19 mouse cellular contexts compared by ENCODE assay signal in the genomic region with DNA sequence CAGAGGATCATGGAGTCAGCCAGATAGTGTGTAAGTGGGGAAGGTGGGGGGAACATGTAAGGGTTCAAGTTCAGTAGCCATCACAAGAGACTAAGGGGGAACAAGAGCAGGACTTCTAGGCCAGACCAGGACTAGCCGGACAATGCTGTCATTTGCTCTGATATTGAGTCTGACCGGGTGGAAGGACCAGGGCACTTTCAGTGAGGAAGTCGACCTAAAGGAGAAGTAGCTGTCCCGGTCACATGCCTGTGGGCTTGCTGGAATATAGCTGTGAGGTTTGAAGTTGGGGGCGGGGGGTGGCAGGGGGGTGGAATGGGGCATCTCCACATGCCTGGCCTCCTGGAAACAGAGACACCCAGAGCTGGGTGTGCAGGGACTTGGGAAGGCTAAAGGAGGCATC. TPM values are rescaled to one million over a fixed set of nuclear protein-coding genes. Genes with fewer than 3 reads are reported as not detected.
DNase-seq lines count a peak whose midpoint lies in the region; ATAC-seq lines count a peak whose summit lies in the region.
"Had no signal": no experiment of that assay in that cellular context is flagged by ENCODE, and none has a peak within 500 bp of the region (broad histone marks: within the 10 kb centered on the region; RNA-seq: fewer than 3 reads in every experiment).

No protein-coding gene starts in this region.

- no peak overlapping the region for H3K9ac ChIP-seq in liver, embryonic 15.5 days
- H3K9ac ChIP-seq: forebrain, postnatal 0 days; hindbrain, embryonic 12.5 days; neural tube, embryonic 12.5 days had no signal

- peaks cover 6% of the 10 kb centered on the region for H3K4me1 ChIP-seq in brown adipose tissue, adult 24 weeks (ENCODE audit: control insufficient read depth, insufficient read depth, insufficient read length, low read length)
- peaks cover 48% of the 10 kb centered on the region for H3K4me1 ChIP-seq in liver, embryonic 15.5 days (replicated peaks)

- no peak overlapping the region for H3K4me3 ChIP-seq in brown adipose tissue, adult 24 weeks (ENCODE audit: insufficient read depth, low read depth, low read length)
- H3K4me3 ChIP-seq in liver, embryonic 15.5 days (replicated peaks), result no peak overlapping the region
- H3K4me3 ChIP-seq: embryonic facial prominence, embryonic 12.5 days; neural tube, embryonic 12.5 days had no signal

- H3K27me3 ChIP-seq in liver, embryonic 15.5 days, result no peaks in the 10 kb centered on the region
- H3K27me3 ChIP-seq: embryonic facial prominence, embryonic 12.5 days; hindbrain, embryonic 12.5 days; neural tube, embryonic 12.5 days had no signal

- H3K27ac ChIP-seq in brown adipose tissue, adult 24 weeks (replicated peaks; ENCODE audit: low read depth, low read length), result peak overlapping the region; percentile 82
- H3K27ac ChIP-seq in liver, embryonic 15.5 days (replicated peaks), result peak overlapping the region; percentile 41; the same call in 1 of the 2 replicates
- H3K27ac ChIP-seq: embryonic facial prominence, embryonic 12.5 days; hindbrain, embryonic 12.5 days; neural tube, embryonic 12.5 days had no signal

- DNase-seq in lung, postnatal 36 days, result peak; percentile 54
- no peak for DNase-seq in lung, postnatal 4 days
- DNase-seq in thymus, postnatal 14 days, result no peak
- no peak for DNase-seq in adrenal gland, postnatal 4 days (ENCODE audit: low spot score in 2 of 2)
- no peak for DNase-seq in kidney, postnatal 14 days
- DNase-seq: cerebellum, adult 11-12 months; forebrain, postnatal 0 days; gastrocnemius, adult 2 months; heart, postnatal 10 days; right cerebral cortex, postnatal 25 days had no signal

- 33% methylated on average over 5 of the region's 5 CpGs for WGBS in liver, embryonic 15.5 days (ENCODE audit: insufficient replicate concordance)

- H3K4me2 ChIP-seq in liver, embryonic 15.5 days, result peak overlapping the region; percentile 87; the same call in 1 of the 2 replicates

- ATAC-seq in liver, embryonic 15.5 days (ENCODE audit: insufficient read depth), result no peak
- ATAC-seq: forebrain, postnatal 0 days had no signal

- H3K36me3 ChIP-seq in liver, embryonic 15.5 days (replicated peaks), result peaks cover 18% of the 10 kb centered on the region

- H3K9me3 ChIP-seq in liver, embryonic 15.5 days (replicated peaks), result no peaks in the 10 kb centered on the region
- H3K9me3 ChIP-seq: embryonic facial prominence, embryonic 12.5 days; hindbrain, embryonic 12.5 days; limb, embryonic 10.5 days; neural tube, embryonic 12.5 days had no signal

RNA-seq across cellular contexts. Expression of a gene that starts 2.0 kb away (rescaled TPM):
- 1,010 and 1,143 TPM in 2 replicates for polyA plus RNA-seq in brown adipose tissue, adult 24 weeks (2012; ENCODE audit: insufficient read depth, insufficient read length, missing spikeins)
- 168 and 173 TPM in 2 replicates for polyA plus RNA-seq in liver, embryonic 15.5 days (2015; fragmentation: Nextera tagmentation; extraction: Ambion mirVana)
- 100 to 1,000 TPM; 205 to 212 TPM for total RNA-seq in adrenal gland, postnatal 4 days (2021)

RNA-seq across cellular contexts. Expression of a gene that starts 7.6 kb away (rescaled TPM):
- 5.3 and 7.7 TPM in 2 replicates for polyA plus RNA-seq in brown adipose tissue, adult 24 weeks (2012; ENCODE audit: insufficient read depth, insufficient read length, missing spikeins)
- polyA plus RNA-seq in liver, embryonic 15.5 days (2015; fragmentation: Nextera tagmentation; extraction: Ambion mirVana), result 29.5 and 38.6 TPM in 2 replicates
- 10 to 100 TPM; 80.5 to 91.9 TPM for total RNA-seq in adrenal gland, postnatal 4 days (2021)

RNA-seq across cellular contexts. Expression of a gene that starts 15.1 kb away (rescaled TPM):
- polyA plus RNA-seq in brown adipose tissue, adult 24 weeks (2012; ENCODE audit: insufficient read depth, insufficient read length, missing spikeins), result 1.8 and 2.2 TPM in 2 replicates
- polyA plus RNA-seq in liver, embryonic 15.5 days (2015; fragmentation: Nextera tagmentation; extraction: Ambion mirVana), result 8.7 and 9.4 TPM in 2 replicates
- total RNA-seq in adrenal gland, postnatal 4 days (2021), result 100 to 1,000 TPM; 117 to 121 TPM

RNA-seq across cellular contexts. Expression of a gene that starts 20.5 kb away (rescaled TPM):
- 25.3 and 25.4 TPM in 2 replicates for polyA plus RNA-seq in brown adipose tissue, adult 24 weeks (2012; ENCODE audit: insufficient read depth, insufficient read length, missing spikeins)
- 32.2 and 36.8 TPM in 2 replicates for polyA plus RNA-seq in liver, embryonic 15.5 days (2015; fragmentation: Nextera tagmentation; extraction: Ambion mirVana)
- 10 to 100 TPM; 53.9 to 60.7 TPM for total RNA-seq in adrenal gland, postnatal 4 days (2021)

RNA-seq across cellular contexts. Expression of a gene that starts 43.9 kb away (rescaled TPM):
- not detected in 2 replicates for polyA plus RNA-seq in brown adipose tissue, adult 24 weeks (2012; ENCODE audit: insufficient read depth, insufficient read length, missing spikeins)
- 0.03 TPM in 1 of 2 replicates, not detected in the other for polyA plus RNA-seq in liver, embryonic 15.5 days (2015; fragmentation: Nextera tagmentation; extraction: Ambion mirVana)
- under 1 TPM; 0.67 to 0.87 TPM for total RNA-seq in adrenal gland, postnatal 4 days (2021)
- total RNA-seq: forebrain, postnatal 0 days; gastrocnemius, adult 2 months; midbrain, postnatal 0 days had no signal
- polyA plus RNA-seq: embryonic facial prominence, embryonic 12.5 days; forebrain, postnatal 0 days; hindbrain, embryonic 12.5 days; intestine, embryonic 14.5 days; kidney, embryonic 14.5 days; limb, embryonic 10.5 days; midbrain, postnatal 0 days; neural tube, embryonic 12.5 days had no signal
